Mouse (Mus musculus): ENCODE results near the gene Hikeshi.

Gene Hikeshi

DNA sequence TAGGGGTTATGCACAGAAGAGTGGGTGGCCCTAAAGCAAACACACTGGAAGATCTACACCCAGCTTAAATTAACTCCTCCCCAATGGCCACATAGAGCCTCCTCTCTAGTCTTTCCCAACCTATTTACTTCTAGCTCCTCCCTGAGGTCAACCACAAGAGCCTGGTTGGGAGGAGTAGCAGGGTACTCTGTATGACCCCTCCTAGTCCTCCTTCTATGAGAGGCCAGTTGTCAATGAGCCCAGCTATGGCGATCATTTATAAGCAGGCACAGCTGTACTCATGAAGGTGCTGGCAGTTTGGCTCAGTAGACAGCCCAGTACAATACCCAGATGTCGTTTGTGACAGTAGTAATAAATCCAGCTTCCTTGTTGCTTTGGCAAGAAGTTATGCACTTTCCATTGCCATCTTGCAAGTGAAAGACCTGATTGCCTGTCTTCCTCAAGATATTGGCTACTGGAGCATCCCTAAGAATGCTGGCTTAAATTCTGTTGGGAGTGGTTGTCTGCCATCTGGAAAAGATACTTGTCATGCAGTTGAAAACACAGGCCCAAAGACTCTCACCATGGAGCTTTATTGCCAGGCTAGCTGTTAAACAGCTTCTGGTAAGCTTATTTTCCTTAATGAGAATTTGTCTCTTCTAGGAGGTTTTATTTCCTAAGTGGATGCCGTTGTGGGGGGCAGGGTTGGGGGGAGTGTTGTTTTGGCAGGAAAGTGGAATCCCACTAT lies 27.4 kb downstream of the Hikeshi start:
- no peak for DNase-seq (ENCODE audit: low read depth)

DNA sequence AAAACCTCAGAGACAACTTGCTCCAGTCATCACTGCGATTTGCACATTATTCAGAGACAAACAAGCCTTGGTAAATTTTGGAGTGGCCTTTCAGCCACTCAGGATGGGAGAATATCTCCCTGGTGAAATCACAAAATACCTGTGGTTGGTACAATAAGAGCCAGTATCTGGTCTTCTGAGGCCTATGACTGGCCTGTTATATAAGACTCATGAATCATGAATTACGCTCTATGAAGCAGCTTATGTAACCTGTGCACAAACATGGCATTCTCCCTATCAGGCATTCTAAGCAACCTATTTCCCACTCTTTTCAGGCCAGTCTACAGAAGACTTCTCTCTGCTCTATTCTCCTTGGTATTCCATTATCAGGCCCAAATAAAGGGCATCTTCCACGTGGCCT lies 28.6 kb downstream of the Hikeshi start:
- no peak for DNase-seq (ENCODE audit: low read depth)

DNA sequence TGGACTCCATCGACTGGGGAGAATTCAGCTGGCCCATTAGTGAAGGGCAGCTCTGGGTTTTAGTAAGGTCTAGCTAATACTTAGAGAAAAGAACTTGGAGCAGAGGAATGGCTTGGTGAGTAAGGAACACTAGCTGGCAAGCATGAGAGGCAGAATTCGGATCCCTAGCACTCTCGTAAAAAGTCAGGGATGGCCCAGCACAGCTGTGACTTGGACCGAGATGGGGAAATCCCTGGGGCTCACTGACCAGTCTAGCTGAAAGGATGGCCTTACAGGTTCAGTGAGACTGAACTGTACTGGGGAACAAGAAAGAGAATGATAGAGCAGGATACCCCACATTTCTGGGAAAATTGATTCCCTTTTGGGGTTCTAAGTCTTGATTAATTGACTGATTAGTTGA lies 31.3 kb downstream of the Hikeshi start:
- DNase-seq (ENCODE audit: low read depth), result no peak

DNA sequence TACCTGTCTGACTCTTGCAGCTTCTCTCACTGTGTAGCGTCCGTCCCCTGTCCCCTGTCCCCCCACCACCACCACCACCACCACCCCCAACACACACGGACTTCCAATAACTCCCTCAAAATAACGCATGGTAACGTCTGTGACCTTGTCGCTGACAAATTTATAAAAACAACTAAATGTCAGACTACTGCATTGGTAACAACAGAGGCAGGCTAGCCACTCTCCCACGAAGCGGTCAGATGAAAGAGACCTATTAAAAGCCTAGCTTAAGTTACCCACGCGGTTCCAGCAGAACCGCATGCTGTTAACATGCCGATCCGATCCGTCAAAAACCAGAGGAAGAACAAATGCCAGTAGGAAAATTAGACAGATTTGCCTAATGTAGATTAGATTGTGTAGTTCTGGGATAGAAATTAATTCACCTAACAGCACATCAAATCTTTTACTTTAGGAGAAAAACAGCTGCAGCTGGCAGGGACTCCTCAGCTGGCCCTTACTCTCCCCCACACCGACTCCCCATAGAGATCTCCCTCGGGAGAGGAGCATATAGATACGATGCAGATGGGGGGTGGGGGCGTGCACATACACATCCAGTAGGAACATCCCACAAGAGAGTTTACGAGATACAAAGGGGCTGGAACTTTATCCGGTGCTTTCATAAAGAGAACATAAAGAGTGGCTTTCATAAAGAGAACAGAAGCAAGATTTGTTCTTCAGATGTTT lies 31.9 kb downstream of the Hikeshi start:
- no peak for DNase-seq (ENCODE audit: low read depth)

DNA sequence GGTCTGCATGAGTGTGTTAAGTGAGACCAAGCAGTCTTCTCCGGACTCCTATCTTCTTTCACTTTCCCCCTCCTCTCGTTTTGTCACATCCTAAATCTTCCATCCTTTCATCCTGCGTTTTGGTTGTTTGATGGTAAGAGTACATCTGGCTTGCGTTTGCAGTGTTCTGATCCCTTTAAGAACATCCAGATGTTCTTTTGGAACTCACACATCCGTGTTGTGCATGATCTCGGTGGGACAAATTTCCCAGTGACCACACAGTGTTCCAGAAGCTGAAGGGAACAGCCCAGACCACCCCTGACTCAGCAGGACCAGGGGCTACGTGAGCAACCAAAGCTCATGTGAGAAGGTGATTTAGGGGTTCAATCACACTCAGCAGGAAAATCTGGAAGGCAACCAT lies 32.6 kb downstream of the Hikeshi start:
- no peak for DNase-seq (ENCODE audit: low read depth)

DNA sequence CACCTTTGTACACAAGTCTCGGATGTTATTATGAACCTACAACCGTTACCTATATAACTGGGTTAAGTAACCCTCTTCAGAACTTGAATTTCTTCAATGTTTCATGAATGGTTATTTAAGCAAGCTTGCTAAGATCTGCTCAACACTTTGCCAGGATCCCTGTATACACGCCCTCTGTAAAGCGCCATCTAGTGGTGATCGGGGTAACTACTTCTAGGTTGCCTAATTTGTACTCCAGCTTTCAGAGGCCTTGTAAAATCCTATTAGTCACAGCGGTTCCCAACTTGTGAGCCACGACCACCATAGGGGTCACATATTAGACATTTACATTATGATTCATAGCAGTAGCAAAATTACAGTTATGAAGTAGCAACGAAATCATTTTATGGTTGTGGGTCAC lies 33.1 kb downstream of the Hikeshi start:
- peak; percentile 66 for DNase-seq (ENCODE audit: low read depth)

DNA sequence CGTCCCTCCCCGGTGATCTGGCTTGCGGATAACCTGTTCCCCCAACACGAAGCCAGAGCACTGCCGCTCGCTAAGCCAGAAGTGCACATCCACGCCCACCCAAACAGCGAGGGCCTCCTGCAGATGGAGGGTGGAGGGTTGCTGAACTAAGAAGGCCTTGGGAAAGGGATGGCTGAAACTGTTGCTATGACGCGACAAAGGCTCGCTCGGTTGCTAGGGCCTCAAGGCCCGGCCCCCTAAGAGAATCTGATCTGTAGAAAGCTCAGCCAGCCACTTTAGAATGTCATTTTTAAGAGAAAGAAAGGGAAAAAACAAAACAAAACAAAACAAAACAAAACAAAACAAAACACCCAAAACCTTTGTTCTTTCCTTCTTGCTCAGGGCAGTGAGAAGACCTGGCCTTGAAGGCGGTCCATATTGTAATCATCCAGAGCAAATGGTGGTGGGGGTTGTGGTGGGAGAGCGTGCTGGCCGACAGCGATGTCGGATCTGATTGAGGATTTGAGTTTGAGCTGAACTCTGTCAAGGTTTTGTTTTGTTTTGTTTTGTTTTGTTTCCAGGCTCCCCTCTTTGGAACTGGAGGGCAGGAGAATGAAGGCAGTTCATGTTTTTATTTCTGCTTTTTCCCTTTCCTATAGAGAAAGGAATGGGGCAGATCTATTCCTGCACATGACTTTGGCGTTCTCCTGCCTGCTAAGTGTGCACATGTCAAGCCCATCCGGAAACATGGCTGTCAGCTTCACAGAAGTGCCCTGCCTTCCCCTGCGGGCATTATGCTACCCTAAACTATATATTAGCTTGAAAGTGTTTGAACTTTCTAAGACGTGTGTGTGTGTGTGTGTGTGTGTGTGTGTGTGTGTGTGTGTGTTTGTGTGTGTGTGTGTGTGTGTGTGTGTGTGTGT lies 37.3 kb downstream of the Hikeshi start, which contains the start of gene Ccdc81:
Gene Ccdc81 (minus strand): TSS at position 188 of the 902 bp plus-strand sequence.
- no peak for DNase-seq (ENCODE audit: low read depth)

DNA sequence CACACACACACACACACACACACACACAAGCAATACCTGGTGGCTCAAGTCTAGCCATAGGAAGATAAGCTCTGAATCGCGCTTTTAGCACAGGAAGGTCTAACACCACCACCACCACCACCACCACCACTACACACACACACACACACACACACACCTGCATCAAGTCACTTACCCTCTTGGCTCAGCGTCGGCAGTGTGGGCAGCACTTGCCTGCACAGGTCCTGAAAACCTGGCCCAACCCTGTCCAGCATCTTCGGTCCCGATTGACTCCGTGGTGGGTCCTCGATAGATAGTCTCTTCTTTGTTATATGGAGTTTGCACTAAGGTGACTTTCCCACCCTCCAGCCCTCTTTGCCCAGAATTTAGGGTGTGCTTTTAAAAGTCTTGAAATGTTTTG lies 38.0 kb downstream of the Hikeshi start:
- no peak for DNase-seq (ENCODE audit: low read depth)

DNA sequence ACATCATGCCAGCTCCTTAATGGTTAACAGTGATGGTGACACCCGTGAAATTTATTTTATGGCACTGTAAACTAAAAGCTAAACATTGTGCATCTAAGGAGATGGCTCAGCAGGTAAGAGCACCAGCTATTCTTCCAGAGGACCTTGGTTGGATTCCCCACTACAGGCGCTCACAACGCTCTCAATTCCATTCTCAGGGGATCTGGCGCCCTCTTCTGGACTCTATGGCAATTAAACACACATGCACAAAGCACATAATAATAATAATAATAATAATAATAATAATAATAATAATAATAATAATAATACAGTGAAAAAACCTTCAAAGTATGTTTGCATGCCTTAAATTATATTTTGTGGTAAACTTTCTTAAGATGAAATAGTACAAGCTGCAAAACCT lies 49.1 kb downstream of the Hikeshi start:
- peak; percentile 19 for DNase-seq (ENCODE audit: low read depth)

DNA sequence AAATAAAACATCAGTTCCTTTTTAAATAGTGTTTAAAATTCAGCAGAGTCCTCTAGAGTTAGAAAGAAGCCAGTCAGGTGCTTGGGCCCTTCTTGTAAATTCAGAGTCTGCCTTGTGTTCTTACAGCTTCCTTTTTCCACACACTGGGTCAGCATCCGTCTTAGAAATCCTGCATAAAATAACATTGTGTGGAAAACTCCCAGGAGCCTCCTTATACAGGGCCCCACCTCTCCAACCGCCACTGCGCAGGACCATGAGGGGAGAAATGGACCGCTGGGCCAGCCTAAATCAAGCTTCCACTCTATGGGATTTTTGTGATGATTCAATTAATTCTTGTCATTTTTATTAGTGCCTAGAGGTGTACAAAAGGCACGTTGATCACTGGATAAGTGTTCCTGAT lies 49.6 kb downstream of the Hikeshi start:
- no peak for DNase-seq (ENCODE audit: low read depth)

DNA sequence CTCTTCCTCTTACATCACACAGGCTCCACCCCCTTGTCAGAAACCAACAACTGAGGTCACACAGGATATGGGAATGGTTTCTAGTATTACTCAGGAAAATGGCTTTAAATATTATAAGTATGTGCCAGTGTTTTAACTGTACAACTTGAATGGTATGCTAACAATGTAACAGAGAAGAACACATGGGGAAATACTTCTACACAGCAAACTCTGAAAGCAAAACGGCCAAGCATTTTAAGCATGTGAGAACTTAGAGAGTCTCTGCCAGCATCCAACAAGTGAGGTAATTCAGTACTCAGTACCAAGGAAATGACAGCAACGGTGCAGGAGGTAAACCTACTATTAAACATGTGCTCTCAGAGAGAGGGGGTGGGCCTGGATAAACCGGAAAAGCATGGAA lies 56.5 kb downstream of the Hikeshi start:
- no peak for DNase-seq (ENCODE audit: low read depth)

DNA sequence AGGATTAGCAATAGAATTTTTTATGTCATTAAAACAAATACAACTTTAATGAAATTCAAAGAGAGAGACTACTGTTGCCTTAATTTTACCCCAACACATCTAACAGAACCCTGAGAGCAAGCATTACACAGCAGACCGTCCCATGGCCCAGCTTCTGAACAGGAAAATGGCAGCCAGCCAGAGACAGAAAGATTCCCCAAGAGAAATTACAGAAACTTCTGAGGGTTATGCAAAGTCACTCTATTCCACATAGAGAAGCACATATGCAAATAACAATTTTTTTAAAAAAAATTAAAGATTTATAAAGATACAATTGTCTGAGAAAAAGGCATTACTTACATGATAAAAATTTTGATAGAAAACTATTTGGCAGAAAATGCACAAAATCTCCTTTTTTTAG lies 61.3 kb downstream of the Hikeshi start:
- no peak for DNase-seq (ENCODE audit: low read depth)

Data from c-Kit-positive CD71-positive TER-119-negative erythroid progenitor cells, embryonic 14.5 days (primary cell).